Mouse (Mus musculus) v-Abl transformed pro-B cells (cell line): ENCODE data around the gene Aqp2.

Experiments
- in situ Hi-C, 2 experiments: fragments of 400-800 bp; cut with MboI; formaldehyde crosslinking; loops; one replicate each; pipeline ENCODE4 v1.15.1; 2025; ENCODE audit not compliant: unreplicated experiment in 2 of 2

The Aqp2 gene

DNA sequence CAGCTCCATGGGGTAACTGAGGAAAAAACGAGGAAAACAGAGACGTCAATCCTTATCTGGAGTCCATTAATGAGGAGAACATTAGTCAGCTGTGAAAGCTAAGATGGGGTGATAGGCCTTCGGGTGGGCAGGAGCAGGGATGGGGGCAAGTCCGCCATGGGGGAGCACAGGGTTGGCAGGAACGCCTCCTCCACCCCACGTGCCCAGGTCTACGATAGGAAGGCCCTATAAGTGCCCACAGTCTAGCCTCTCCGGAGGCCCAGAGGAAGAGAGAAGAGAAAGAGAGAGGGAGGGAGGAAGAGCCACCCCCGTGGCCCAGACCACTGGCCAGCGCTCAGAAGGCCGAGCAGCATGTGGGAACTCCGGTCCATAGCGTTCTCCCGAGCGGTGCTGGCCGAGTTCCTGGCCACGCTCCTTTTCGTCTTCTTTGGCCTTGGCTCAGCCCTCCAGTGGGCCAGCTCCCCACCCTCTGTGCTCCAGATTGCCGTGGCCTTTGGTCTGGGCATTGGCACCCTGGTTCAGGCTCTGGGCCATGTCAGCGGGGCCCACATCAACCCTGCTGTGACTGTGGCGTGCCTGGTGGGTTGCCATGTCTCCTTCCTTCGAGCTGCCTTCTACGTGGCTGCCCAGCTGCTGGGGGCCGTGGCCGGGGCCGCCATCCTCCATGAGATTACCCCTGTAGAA, at the start of gene Aqp2:
Gene Aqp2, plus strand, starts transcription at position 254 of the 684 bp plus-strand sequence.
- in situ Hi-C loops, result no loop called here

DNA sequence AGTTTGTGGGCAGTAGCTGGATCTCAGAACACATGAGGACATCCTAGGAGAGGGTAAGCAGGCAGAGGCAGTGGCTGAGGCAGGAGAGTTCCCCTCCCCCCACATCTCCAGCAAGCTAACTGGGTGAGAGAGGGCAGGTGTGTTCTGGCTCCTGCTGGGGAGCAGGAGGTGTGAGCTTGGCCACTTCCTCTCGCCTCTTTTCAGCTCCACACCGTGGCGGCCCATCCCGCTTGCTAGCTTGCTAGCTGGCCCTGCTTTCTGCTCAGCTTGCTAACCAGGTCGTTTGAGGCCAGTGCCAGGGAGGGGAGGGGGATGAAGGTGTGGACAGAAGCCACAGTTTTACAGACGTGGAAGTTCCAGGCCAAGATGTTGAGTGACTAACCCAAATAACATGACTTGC, 47.7 kb upstream of the Aqp2 start:
- in situ Hi-C loops, result no loop called here

DNA sequence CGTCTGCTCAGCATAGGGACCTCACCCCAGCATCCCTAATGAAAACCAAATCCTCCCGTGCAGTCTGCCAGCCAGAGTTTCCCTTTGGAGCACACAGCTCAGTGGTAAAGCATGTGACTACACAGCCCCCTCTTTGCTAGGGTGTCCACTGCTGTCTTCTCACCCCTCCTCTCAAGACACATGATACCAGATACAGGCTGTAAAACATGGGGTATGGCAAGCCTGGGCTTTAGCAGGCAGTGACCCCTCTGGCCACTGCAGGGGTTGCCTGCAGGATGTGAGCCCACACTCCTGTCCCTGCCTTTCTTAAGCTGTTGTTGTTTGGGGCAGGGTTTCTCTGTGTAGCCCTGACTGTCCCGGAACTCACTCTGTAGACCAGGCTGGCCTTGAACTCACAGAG, 46.8 kb upstream of the Aqp2 start:
- in situ Hi-C loops, result no loop called here

DNA sequence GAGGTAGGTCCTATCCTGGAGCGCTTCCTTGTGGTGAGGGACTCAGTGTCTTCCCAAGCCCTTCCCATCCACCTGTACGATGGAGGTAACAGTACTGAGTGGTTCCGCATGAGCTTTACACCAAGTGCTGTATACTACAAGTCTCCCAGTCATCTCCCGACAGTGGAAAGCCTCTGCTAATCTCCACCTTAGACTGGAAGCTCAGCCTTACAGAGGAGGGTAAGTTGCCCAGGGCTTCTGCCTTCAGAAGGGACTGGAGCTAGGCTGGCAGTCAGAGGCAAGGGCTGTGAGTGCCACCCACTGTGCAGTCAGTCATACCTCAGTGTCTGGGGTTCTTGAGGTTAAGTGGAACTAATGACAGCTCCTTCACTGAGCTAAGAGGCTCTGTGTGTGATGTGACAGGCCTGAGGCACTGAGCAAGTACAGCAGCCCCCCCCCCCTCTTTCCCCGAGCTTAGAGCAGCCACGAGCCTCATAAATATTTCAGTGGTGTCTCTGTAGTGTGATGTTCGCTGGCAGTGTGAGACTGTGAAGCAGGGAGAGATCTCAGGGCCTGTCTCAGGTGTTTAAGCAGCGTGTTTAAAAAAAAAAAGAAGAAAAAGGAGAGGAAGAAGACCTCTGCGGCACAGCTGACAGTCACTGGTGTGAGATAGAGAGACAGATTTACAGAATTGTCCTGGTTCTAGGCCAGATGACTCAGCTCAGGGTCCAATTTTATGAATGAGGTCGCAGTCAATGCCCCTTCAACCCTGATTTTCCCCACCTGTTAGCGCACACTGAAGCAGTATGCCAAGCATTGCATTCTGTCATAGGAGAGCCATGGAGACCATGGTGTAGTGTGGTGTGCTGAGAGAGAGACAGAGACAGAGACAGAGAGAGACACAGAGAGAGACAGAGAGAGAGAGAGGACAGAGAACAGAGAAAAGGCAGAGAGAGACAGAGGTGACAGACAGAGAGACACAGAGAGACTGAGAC, 41.7 kb upstream of the Aqp2 start:
- in situ Hi-C loops, result no loop called here

DNA sequence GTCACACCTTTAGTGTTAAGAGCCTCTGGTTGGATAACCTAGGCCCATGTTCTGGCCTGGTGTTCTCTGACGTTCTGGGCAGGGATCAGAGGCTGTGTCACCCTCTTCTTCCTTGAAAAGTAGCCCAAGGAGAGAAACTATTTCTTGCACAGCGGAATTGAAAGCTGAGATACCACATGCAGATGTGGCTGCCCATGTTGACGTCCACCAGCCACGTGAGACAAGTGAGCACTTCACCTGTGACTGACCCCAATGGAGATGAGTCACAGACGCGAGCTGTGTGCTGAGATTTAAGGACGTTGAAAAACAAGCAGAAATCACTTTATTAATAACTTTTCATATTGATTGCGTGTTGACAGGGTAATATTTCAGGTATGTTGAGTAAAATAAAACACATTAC, 39.0 kb upstream of the Aqp2 start:
- in situ Hi-C loops, result no loop called here

DNA sequence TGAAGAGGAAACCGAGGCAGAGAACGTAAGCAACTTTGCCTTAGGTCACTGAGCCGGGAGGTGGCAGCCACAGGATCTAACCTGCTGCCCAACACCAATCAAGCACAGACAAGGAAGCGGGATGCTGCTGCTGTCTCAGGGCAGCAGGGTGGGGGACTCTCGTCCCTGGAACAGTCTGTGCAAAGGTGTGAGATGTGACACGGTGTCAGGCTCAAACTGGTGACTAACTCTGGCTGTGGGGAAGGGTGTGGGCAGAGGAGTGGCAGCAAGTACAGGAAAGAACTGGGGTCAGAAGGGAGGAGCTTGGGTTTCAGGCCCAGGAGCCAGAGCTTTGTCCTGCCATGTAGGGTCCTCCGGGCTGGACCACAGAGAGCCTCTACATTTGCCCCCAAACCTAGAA, 34.8 kb upstream of the Aqp2 start:
- in situ Hi-C loops, result no loop called here

DNA sequence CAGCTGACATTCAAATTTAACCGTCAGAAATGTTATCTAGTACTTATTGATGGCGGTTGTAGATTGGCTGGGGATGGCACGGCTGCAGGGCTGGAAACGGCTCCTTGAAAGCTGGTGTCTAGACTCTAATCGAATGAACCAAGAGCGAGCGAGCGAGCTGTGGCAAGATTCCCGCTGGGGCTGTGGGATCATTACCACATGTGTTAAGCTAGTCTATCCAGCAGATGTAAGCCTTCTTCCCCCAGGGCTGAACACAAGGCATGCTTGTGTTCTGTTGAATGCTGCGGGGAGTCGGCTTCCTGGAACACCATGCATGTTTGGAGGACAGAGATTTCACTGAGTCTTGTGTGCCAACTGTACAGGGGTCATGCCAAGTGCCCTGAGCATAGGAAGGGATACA, 32.3 kb upstream of the Aqp2 start:
- in situ Hi-C loops, result no loop called here

DNA sequence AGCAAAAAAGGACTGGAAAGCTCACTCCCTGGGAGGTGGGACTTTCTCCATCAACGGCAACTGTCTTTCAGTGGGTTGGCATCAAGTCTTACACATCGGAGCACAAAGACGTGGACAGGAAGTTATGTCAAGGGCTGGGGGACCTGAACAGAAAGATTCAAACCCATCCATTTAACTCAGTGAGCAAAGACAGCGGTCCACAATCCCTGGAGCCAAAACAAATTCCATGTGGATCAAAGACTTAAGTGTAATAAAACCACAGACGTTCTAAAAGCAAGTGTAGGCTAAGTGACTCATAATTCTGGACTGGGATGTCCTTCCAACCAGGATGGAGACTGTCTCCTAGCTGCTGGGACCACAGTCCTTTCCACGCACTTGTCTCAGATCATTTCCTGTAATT, 31.1 kb upstream of the Aqp2 start:
- in situ Hi-C loops, result no loop called here

DNA sequence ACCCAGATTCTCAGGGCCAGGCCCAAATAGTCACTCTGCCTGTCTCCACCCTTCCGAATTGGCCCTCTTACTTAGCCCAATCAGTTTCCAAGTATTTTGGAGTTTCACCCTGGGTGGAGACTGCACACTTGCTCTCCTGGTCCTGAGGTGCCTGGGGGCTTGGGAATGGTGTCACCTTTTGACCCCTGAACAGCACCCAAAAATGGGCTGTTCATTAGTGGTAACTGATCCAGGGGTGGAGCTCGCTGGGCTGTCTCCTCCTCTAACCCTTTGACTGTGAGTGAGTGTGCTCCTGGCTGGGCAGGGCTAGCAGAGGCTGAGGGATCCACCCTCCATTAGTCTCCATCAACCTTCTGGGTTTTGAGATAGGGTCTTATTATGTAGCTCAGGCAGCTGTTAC, 29.0 kb upstream of the Aqp2 start:
- in situ Hi-C loops, result loop anchor here in 1 of 2 experiments (25.0 kb wide), 1 partner anchor 1512 kb away; no protein-coding TSS in a partner anchor

DNA sequence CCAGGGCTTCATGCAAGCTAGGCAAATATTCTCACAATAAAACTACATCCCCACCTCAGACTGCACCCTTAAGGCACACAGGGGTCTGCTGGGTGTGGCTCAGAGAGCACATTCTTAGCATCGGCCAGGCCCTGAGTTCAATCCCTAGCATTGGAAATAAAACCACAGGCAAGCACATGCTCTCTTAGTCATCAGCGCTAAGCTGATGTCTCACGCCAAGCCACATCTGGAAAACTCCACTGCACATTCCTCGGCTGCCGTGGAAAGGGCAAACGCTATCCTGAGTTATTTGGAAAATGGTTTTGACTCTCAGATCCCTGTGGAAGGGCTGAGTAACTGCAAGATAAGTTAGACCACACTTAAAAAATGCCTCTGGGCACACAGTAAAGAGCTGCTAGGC, 25.1 kb upstream of the Aqp2 start:
- in situ Hi-C loops, result loop anchor here in 1 of 2 experiments (25.0 kb wide), 1 partner anchor 1509 kb away; no protein-coding TSS in a partner anchor

DNA sequence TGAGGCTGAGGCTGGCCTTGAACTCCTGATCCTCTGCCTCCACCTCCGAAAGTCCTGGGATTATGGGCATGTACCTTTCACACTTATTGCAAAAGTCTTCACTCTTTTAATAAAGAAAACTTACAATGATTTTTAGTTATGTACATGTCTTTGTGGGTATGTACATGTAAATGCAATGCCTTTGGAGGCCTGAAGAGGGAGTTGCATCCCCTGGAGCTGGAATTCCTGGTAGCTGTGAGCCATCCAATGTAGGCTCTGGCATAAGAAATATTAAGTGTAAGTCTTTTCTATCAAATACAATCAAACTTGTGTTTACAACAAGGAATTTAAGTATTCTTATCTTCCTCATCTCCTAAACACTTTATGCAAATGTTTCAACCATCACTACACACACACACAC, 19.9 kb upstream of the Aqp2 start:
- in situ Hi-C loops, result loop anchor here in 1 of 2 experiments (25.0 kb wide), 1 partner anchor 1503 kb away; no protein-coding TSS in a partner anchor

DNA sequence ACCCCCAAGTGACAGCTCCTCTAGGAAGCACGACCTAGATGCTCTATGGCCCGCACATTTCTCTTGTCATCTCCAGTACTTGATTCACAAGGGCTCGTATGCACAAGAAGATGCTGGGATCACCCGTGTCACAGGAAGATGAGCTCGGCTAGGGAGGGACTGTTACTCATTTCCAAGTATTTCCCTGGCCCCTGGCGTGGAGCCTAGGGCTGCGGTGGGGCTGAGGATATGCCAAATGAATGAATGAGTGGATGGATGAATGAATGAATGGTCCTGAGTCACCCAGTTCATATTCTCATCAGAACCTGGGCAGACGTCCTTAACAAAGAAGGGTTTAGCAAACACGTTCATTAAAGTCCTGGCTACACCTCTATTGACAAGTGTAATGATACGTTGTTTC, 18.6 kb upstream of the Aqp2 start:
- in situ Hi-C loops, result loop anchor here in 1 of 2 experiments (25.0 kb wide), 1 partner anchor 1502 kb away; no protein-coding TSS in a partner anchor

DNA sequence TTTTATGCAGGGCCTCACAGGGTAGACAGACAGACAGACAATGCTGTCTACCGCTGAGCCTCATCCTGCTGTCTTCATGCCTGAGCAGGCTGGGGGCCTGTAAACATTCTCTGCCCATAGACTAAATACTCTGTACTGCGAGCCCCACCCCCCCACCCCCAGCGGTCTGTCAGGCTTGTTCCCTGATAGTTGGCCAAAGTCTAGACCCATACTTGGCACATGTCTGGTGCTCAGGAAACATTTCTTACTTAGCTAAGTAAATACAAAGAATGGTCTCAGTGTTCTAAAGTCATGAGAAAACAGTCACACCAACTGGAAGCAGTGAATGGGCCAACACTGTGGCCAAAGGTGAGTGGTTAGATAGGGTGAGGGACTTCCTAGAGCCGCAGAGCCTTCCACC, 11.5 kb upstream of the Aqp2 start:
- in situ Hi-C loops, result loop anchor here in 1 of 2 experiments (25.0 kb wide), 1 partner anchor 1495 kb away; no protein-coding TSS in a partner anchor

DNA sequence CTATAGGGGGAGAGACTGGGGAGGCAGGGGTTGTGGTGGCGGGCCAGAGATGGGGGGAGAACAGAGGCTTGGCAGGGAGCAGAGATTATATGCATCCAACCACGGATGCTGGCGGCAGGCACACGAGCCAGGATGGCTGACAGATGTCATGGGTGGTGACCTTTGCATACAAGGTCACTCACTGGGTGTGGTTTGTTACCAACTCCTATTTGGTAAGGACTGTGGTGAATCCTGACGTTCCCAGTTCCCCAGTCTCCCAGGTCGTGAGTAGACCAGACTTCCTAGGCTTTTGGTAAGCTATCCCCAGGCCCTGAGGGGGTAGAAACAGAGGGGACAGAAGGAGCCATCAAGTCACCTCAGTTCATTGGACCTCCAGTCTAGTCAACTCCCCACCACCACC, 10.2 kb upstream of the Aqp2 start:
- in situ Hi-C loops, result loop anchor here in 1 of 2 experiments (25.0 kb wide), 1 partner anchor 1494 kb away; no protein-coding TSS in a partner anchor

DNA sequence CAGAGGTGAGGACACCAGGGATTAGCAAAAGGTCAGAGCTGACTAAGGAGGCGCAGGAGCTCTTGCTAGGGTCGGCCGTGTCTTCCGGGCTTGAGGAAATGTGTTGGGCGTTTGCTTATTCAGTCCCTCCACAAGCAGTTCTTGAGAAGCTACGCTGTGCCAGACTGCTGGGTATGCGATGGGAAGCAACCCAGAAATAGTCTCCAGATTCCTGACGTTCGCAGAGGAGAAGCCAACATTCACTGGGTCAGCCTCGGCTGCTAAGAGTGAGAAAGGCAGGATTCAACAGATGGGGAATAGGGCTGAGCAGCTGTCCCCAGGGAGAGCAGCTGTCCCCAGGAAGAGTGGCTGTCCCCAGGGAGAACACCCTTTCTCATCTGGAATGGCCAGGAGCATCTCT, 9.7 kb upstream of the Aqp2 start:
- in situ Hi-C loops, result loop anchor here in 1 of 2 experiments (25.0 kb wide), 1 partner anchor 1493 kb away; no protein-coding TSS in a partner anchor

DNA sequence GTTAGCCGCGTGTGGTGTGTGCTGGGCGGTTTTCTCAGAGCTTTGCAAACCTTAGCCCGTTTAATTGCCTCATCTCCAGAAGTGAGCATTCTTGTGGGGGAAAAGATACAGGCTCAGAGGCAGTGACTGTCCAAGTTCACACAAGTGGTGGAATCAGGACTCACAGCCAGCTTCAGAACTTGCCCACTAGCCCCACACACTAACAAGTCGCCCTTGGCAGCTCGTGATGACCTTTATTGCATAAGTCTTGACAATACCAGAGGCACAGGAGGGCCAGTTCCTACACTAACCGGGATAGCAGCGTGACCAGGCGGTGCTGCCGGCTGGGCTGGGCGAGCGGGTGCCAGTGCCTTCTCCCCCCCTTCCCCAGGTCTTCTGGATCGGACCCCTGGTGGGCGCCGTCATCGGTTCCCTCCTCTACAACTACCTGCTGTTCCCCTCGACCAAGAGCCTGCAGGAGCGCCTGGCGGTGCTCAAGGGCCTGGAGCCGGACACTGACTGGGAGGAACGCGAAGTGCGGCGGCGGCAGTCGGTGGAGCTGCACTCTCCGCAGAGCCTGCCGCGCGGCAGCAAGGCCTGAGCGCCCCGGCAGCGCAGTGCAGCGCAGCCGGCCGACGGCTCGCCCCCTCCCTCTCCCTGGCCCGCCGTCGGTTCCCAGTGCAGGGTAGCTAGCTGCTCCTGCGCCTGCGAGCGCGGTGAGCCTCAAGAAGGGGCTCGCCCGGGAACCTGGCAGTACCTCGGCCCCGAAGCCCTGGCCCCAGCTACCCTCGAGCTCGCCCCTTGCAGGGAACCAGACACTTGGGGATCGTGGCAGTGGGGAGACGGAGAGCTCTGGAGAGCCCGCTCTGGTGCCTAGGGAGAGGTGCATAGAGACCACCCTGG, 4.8 kb downstream of the Aqp2 start:
- in situ Hi-C loops, result no loop called here

DNA sequence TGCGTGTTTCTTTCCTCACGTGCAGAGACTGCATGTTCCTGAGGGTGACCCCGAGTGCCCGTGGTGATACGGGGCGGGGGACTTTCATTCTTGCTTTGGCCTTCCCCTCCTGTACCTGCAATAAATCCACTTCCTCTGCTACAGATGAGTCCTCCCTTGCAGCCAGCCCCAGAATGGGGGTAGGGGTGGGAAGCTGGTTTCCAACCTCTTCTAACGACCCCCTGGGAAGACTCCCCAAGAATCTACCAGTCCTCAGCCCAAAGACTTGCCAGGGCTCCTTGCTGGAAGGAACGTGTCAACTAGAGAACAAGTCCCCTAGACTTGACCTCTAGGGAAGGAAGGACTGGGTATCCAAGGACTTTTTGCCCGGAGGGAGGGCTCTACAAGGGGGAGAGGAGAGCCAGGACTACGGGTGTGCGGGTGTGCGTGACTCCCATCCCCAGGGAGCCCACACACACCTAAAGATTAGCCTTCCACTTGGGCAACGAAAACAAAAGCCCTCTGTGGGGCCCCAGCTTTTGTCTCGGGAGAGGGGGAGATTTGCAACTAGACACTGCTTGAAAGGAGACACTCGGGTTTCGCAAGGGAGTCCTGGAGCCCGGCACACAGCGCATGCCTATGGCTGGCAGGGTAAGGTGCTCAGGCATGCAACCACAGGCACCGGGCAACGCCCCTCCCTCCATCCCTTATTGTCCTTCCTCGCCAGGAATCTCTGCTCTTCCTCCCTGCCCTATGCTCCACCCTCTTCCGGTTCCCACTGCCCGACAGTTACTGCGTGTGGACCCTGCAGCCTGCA, 5.8 kb downstream of the Aqp2 start:
- in situ Hi-C loops, result no loop called here

DNA sequence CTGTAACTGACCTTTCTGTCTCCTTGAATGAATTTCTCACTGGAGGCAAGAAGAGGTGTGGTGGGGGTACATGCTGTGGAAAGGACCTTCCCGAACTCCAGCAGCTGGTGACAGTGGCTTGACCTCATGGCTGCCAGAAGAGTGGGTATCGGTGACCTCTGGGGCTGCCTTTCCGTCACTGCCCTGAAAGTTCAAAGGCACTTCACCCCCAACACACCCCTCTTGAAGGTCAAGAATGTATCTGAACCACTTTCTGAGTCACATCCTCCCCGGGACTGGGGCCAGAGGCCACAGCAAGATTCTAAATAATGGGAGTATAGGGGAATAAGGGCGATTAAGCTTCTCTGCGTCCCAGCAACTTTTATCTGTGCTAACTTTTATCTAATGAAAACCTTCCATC, 6.9 kb downstream of the Aqp2 start:
- in situ Hi-C loops, result no loop called here

DNA sequence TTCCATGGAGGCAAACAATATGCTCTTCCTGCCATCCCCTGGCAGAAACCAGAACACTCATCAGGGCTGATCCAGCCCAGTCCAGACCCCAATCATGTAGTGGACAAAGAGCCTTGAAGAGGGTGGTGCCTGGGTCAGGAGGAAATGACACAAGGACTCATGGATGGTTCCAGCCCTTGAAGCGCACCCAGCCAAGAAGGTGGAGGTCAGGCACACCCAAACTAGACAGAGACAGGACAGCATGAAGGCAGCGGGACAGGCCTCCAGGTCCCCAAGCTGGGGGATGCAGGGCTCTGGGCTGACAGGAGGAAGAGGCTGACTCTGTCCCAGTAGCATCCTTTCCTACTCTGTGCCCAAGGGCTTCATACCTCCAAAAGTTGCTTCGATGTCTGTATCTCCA, 7.7 kb downstream of the Aqp2 start:
- in situ Hi-C loops, result no loop called here

DNA sequence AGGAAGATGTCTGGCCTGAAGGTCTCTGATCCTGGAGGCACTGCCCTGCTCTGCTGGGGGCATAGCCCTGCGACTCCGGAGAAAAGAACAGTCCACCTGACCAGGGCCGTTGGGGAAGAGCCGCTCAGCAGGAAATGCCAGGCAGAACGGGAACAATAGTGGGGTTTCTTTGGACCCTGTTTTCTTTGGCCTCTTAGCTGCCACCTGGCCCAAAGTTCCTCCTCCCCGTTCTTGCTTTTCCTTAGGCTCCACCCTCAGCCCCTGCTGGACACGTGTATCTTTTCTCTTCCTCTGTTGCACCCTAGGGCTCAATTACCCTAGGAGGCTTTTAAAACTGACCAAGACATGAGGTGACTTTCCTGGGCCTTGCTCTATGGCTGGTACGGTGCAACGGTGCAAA, 10.4 kb downstream of the Aqp2 start:
- in situ Hi-C loops, result no loop called here
